Mouse (Mus musculus) limb, embryonic 10.5 days (tissue): Measurements from ENCODE around the gene Pkp3. TPM values are rescaled to one million over a fixed set of nuclear protein-coding genes. Genes with fewer than 3 reads are reported as not detected.

Experiments used
- DNase-seq: peaks from one replicate; pipeline ENCODE4 v3.0.0-alpha.2; 2017; ENCODE audit warnings: low spot score
- H3K27ac ChIP-seq: fragments of 300-500 bp; sonication (generic); 2 replicates; pipeline ENCODE4 v1.5.1; 2016; ENCODE audit warnings: mild to moderate bottlenecking
- H3K27me3 ChIP-seq: fragments of 300-500 bp; sonication (generic); 2 replicates; pipeline ENCODE4 v1.6.1; 2016; ENCODE audit warnings: low read depth, mild to moderate bottlenecking; ENCODE audit not compliant: poor library complexity, severe bottlenecking
- H3K36me3 ChIP-seq: fragments of 300-500 bp; sonication (generic); 2 replicates; pipeline ENCODE4 v1.6.1; 2016; ENCODE audit warnings: mild to moderate bottlenecking, moderate library complexity
- H3K4me1 ChIP-seq: fragments of 300-500 bp; sonication (generic); 2 replicates; pipeline ENCODE4 v1.6.1; 2016
- H3K4me3 ChIP-seq: fragments of 300-500 bp; sonication (generic); 2 replicates; pipeline ENCODE4 v1.5.1; 2016; ENCODE audit warnings: mild to moderate bottlenecking, moderate library complexity
- H3K9me3 ChIP-seq: fragments of 300-500 bp; sonication (generic); replicated peaks from 2 replicates; pipeline ENCODE4 v1.6.1; 2016; ENCODE audit warnings: mild to moderate bottlenecking
- WGBS: fragments of 180-500 bp; shearing (Covaris S2); methylation state at CpG from one replicate; pipeline ENCODE4 v1.1.7; 2016; 5-methylcytosine and 5-hydroxymethylcytosine counted together
- polyA plus RNA-seq: library from polyadenylated mRNA; unstranded; fragments of >200 nt; fragmentation: Nextera tagmentation; extraction: Ambion mirVana; gene quantifications from 2 replicates; pipeline ENCODE4 v1.2.1, GENCODE M21; 2016

Pkp3 gene
- polyA plus RNA-seq, 1 experiment from 2014 or later = 8.2 TPM

DNA sequence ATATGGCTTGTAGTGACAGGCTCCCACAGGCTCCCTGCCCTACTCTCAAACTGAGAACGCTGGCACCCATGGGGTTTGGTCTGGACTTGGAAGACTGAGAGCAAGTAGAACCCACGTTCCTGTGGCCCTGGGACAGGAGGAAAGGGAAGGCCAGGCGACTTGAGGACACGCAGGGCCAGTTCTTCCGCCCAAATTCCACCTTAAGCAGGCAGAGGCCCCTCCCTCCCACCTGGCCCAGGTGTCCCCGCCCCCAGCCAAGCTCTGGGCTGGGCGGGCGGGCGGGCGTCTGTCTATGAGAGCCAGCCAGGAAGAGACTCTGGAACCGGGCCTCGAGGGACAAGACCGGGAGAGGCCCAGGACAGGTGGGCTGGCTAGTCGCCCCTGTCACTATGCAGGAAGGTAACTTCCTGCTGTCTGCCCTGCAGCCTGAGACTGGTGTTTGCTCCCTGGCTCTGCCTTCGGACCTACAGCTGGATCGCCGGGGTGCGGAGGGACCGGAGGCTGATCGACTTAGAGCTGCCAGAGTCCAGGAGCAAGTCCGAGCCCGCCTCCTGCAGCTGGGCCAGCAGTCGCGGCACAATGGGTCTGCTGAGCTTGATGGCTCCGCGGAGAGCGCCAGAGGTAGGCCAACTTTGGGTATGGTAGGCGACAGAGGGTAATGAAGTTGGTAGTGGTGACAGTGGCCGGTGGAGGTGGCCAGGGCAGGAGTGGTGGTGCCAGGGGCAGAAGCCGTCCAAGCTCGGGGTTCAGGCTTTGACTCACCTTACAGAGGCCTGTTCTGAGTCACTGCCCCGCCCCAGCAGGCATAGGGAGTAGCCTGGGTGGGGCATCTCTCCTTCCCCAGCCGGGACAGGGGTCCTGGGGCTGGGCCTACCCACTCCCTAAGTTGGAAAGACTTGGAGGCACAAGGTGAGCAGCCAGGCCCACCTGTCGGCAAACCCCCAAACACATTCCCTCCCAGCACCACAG, 1.7 kb downstream of the Pkp3 start:
- H3K27me3 ChIP-seq = peaks cover 51% of the 10 kb centered on the region
- no peaks in the 10 kb centered on the region for H3K36me3 ChIP-seq
- peak overlapping the region; percentile 24; the same call in 1 of the 2 replicates for H3K4me3 ChIP-seq
- peak; percentile 49 for DNase-seq
- no peaks in the 10 kb centered on the region for H3K9me3 ChIP-seq
- peaks cover 22% of the 10 kb centered on the region for H3K4me1 ChIP-seq
- WGBS = 15% methylated on average over 34 of the region's 34 CpGs
- peak overlapping the region; percentile 61; the same call in 1 of the 2 replicates for H3K27ac ChIP-seq

DNA sequence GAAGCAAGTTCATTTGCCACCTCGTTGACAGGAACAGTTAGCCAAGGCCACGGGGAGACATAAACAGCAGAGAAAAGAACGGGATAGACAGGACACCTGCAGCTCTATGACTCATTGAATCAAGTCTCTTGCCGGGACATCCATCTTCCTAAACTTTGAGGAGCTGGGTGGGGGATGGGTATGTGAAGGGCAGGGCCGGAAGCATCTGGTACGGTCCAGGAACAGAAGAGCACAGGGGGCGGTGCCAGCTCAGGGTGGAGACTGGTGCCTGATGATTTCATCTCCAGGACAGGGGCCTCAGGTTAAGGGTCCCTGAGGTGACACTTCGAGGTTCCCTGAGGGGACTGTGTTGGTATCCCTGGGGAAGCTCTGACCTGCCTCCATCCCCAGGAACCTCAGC, 9.9 kb downstream of the Pkp3 start:
- H3K4me1 ChIP-seq = peaks cover 25% of the 10 kb centered on the region
- WGBS = 27% methylated on average over 8 of the region's 8 CpGs
- no peaks in the 10 kb centered on the region for H3K9me3 ChIP-seq
- no peak for DNase-seq
- H3K36me3 ChIP-seq = no peaks in the 10 kb centered on the region
- H3K4me3 ChIP-seq = peak overlapping the region; percentile 29
- no peak overlapping the region; the same call in 1 of the 2 replicates for H3K27ac ChIP-seq
- peaks cover 64% of the 10 kb centered on the region for H3K27me3 ChIP-seq

DNA sequence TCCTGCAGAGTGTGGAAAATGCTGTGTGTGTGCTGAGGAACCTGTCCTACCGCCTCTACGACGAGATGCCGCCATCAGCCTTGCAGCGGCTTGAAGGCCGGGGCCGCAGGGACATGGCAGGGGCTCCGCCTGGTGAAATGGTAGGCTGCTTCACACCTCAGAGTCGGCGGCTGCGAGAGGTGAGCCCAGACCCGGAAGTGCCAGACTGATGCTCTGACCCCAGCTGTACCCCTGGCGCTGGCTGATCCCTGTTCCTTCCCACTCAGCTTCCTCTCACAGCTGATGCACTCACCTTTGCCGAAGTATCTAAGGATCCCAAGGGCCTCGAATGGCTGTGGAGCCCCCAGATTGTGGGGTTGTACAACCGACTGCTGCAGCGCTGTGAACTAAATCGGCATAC, 10.5 kb downstream of the Pkp3 start:
- no peak overlapping the region; the same call in 1 of the 2 replicates for H3K27ac ChIP-seq
- H3K27me3 ChIP-seq = peaks cover 70% of the 10 kb centered on the region
- H3K9me3 ChIP-seq = no peaks in the 10 kb centered on the region
- DNase-seq = peak; percentile 48
- peak overlapping the region; percentile 29 for H3K4me3 ChIP-seq
- H3K36me3 ChIP-seq = no peaks in the 10 kb centered on the region
- 12% methylated on average over 18 of the region's 18 CpGs for WGBS
- peaks cover 26% of the 10 kb centered on the region for H3K4me1 ChIP-seq

DNA sequence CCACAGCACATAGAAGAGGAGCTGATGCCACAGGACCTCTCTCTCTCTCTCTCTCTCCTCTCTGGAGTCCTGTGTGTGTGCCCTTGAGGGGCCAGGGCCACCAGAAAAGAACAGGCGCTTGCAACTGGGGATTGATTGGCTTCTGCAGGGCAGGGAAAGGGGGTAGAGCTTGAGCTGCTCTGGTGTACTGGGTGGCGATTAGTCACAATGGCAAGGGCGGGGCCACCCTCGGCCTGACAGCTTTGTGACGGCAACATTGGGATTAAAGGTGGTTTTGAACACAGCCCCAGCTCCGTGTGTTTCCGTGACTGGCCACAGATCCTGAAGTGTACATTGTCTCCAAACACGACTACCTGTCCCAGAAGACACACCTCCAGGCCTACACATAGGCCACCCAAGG, 12.2 kb downstream of the Pkp3 start:
- no peaks in the 10 kb centered on the region for H3K36me3 ChIP-seq
- WGBS = 63% methylated on average over 8 of the region's 8 CpGs

DNA sequence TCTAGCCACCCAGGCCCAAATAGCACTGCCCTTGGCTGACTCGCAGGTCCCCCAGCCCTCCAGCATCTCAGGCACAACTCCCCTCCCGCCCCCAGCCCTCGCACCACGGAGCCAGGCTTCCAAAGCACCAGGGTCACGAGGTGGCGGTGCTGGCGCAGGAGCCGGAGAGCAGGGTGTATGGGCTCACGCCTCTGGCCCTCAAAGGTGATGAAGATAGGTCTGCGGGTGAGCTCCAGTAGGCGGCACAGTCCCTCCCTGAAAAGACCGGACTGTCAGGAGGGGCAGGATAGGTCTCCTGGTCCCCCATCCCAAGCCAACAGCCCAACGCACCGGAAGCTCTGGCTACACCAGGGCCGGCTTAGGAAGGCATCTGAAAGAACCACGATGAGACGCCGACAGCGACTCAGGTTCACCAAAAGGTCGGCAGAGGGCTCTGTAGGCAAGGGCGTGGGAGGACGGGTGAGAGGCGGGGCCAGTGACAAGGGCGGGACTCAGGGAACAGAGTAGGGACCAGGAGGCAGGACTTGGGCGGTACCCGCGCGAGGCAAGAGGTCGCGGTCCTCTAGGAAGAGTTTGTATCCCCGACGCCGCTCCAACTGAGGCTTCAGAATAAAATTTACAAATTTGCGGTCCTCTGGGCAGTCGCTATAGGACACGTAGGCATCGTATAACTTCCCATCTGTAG, 14.2 kb downstream of the Pkp3 start:
- H3K27ac ChIP-seq = peak overlapping the region; percentile 65
- H3K4me1 ChIP-seq = peaks cover 43% of the 10 kb centered on the region
- H3K36me3 ChIP-seq = no peaks in the 10 kb centered on the region
- no peaks in the 10 kb centered on the region for H3K9me3 ChIP-seq
- H3K27me3 ChIP-seq = peaks cover 86% of the 10 kb centered on the region
- H3K4me3 ChIP-seq = peak overlapping the region; percentile 42
- peak; percentile 84 for DNase-seq
- WGBS = 5% methylated on average over 37 of the region's 37 CpGs

More for the DNA sequence above, 12.2 kb downstream of the Pkp3 start:
- Histone ChIP-seq H3K9me3 (no peaks in the 10 kb centered on the region), H3K4me3 (no peak overlapping the region), H3K27ac (no peak overlapping the region), H3K4me1 (peaks cover 34% of the 10 kb centered on the region), H3K27me3 (peaks cover 76% of the 10 kb centered on the region)
- no peak for DNase-seq

DNA sequence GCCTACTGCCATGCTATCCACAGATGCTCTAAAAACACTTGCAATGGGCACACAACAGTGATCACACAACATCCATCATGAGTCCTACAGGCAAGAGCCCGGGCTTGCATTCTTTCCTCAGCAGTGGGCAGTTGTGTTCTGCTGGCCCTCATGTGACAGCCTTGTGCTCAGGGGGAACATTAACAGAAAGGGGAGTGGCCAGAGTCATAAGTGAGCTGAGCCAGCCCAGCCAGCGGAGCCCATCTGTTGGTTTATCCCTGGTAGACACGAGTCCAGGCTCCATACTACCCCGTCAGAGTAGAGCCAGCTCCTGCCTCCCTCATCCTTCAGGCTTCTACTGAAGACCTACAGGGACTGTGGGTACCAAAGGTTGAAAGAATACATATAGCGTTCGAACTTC, 15.9 kb downstream of the Pkp3 start:
- Histone ChIP-seq H3K27me3 (peaks cover 86% of the 10 kb centered on the region), H3K9me3 (no peaks in the 10 kb centered on the region)
- 81% methylated on average over 6 of the region's 6 CpGs for WGBS

DNA sequence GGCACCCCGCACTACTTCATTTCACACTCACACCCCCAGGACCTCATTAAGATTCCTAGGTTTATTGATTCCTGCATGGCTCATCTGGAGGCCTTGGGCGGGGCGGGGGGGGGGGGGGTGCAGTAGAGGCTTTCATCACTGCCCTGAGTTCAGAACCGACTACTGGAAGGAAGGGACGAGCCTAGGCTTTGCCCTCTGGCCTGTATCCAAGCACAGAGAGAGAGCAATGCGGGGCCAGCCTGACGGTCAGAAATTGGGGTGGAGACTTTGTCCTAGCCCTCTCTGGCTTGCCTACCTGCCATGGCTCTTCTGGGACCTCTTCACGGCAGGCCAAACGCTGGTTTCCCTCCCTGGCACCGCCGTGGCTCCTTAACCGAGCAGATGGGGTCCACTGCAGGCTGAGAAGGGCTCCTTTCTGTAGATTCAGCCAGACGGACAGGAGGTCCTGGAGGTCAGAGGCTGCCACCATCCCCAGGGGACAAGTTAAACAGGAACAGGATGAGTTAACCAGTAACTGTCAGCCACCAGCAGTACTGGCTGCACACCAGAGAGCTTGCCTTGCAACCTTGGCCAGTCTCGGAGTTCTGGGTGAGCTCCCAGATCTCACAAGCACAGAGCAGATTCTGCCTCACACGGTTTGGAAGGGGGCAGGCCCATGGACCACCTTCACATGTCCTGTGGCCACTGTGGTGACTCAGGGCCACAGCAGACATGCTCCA, 16.6 kb downstream of the Pkp3 start:
- H3K27me3 ChIP-seq = peaks cover 86% of the 10 kb centered on the region
- no peaks in the 10 kb centered on the region for H3K36me3 ChIP-seq
- peak overlapping the region; percentile 26 for H3K27ac ChIP-seq
- H3K9me3 ChIP-seq = no peaks in the 10 kb centered on the region
- H3K4me3 ChIP-seq = no peak overlapping the region
- 69% methylated on average over 15 of the region's 15 CpGs for WGBS
- DNase-seq = no peak
- peaks cover 33% of the 10 kb centered on the region for H3K4me1 ChIP-seq

More for the DNA sequence above, 15.9 kb downstream of the Pkp3 start:
- no peak overlapping the region; the same call in 1 of the 2 replicates for H3K27ac ChIP-seq
- no peak overlapping the region for H3K4me3 ChIP-seq
- H3K4me1 ChIP-seq = peaks cover 30% of the 10 kb centered on the region
- DNase-seq = no peak
- H3K36me3 ChIP-seq = no peaks in the 10 kb centered on the region

DNA sequence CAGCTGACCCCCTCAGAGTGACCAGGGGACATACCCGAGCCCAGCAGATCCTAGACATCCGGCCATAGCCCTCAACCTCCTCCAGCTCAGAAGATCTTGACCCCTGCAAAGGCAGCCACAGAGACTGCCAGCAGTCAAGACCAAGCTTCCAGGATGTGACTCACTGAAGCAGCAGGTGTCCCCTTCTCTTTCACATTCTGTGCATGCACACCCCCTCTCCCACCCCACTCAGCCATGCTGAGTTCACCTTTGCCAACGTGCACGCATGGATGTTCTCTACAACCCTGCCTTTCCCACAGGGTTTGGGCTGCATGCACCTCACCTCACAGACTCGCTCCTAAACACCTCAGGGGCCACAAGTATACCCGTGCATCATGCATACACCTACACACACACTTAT, 18.0 kb downstream of the Pkp3 start:
- no peak for DNase-seq
- Histone ChIP-seq H3K9me3 (no peaks in the 10 kb centered on the region), H3K4me3 (no peak overlapping the region), H3K36me3 (no peaks in the 10 kb centered on the region), H3K4me1 (peaks cover 42% of the 10 kb centered on the region), H3K27ac (no peak overlapping the region), H3K27me3 (peaks cover 86% of the 10 kb centered on the region)
- WGBS = 87% methylated on average over 6 of the region's 6 CpGs

DNA sequence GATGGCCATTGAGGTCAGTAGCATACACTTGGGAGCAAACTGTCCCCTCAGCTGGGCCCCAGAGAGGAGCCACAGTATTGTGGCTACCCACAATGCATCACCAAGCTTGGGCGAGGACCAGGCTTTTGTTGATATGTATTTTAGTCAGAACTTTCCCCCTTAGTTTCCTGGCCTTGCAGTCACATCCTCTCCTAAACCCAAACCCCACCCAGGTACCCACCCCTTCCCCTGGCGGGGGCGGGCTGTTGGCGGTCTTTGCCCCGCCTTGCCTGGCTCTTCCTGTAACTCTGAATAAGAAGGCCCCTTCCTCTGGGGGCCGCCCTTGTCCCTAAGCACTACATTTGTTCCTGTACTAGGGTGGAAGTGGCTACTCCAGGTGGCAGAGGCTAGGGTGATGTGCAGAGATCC, 18.6 kb downstream of the Pkp3 start:
- Histone ChIP-seq H3K4me3 (no peak overlapping the region), H3K27me3 (peaks cover 86% of the 10 kb centered on the region), H3K9me3 (no peaks in the 10 kb centered on the region), H3K4me1 (peaks cover 42% of the 10 kb centered on the region), H3K36me3 (no peaks in the 10 kb centered on the region), H3K27ac (0 out of 2 replicates have a peak overlapping the region, but pooled peaks have one; percentile 20)
- WGBS = 39% methylated on average over 6 of the region's 6 CpGs
- no peak for DNase-seq

DNA sequence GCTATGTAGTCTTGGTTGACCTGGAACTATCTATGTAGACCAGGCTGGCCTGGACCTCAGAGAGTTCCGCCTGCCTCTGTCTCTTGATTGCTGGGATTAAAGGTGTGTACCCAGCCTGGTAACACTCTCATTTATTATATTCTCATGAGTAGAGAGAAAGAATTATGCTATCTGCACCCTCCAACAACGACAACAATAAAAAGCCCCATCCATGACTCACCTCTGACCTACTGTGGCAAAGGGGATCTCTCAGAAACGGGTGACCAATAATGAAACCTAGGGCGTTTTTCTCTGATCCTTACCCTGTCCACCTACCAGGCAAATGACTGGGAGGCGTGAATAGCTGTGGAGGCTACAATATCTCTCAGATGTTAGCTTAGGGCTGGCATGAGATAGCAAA, 19.2 kb downstream of the Pkp3 start:
- no peak overlapping the region for H3K27ac ChIP-seq
- H3K4me1 ChIP-seq = peaks cover 37% of the 10 kb centered on the region
- DNase-seq = no peak
- H3K27me3 ChIP-seq = peaks cover 86% of the 10 kb centered on the region
- H3K36me3 ChIP-seq = no peaks in the 10 kb centered on the region
- 82% methylated on average over 5 of the region's 5 CpGs for WGBS
- H3K4me3 ChIP-seq = no peak overlapping the region
- H3K9me3 ChIP-seq = no peaks in the 10 kb centered on the region

DNA sequence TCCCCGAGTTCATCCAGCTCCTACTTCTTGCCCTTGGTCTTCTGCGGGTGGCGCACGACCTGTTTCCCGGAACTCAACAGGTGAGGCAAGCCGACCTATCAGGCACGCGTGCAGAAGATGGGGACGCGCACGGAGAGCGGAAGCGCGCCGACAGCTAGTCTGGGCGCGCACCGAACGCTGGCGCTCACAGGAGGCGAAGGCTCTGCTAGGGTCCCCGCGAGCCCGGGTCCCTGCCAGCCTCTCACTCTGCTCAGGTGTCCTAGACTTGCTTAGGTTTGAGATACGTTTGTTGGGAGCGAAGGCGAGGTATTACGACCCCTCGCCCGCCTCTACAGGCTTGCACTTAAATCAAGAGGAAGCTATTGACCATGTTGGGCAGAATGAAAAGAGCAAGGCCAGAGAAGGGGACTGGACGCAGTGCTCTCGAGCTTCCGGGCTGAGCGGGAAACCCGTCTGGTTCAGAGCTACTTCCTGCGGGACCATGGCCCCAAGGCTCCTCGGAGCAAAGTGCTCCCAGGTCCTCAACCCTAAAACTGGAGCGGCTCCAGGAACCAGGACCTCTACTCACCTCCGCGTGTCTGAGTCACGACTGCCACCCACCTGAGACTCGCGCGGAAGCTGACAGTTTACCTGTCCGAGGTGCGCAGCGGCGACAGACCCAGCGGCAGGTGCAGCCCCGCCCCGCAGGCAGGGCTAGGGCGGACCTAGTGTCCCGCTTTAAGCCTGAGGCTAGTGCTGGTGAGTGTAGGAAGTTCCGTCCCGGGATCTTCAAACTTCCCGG, 22.1 kb downstream of the Pkp3 start, which contains the start of gene Sigirr:
Sigirr (minus strand) TSS at position 662 of the 781 bp plus-strand sequence.
- DNase-seq = peak; percentile 58
- peak within 1 kb of the TSS; percentile 53 for H3K4me3 ChIP-seq
- peaks cover 74% of the 10 kb centered on the region for H3K27me3 ChIP-seq
- H3K36me3 ChIP-seq = no peaks in the 10 kb centered on the region
- WGBS = 1% methylated on average over 56 of the region's 56 CpGs
- peaks cover 22% of the 10 kb centered on the region for H3K4me1 ChIP-seq
- H3K9me3 ChIP-seq = no peaks in the 10 kb centered on the region
- 0 out of 2 replicates have a peak within 1 kb of the TSS, but pooled peaks have one; percentile 6 for H3K27ac ChIP-seq

DNA sequence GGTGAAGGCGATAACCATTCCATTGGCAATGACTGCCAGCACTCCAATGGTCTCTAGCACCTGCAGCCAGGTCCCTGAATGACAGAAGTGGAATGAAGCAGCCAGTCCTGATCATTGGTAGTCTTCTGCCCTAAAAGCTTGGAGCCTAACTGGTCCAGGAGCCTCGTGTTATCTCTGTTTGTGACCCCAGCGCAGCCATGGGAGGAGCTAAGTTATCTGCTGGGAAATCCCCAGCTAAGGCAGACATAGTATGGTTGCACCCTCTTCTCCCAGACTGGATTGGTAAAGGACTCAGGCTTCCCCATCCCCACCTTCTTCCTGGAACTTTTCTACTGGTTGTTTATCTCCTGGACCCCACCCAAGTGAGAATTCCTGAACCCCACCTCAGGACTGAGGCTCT, 25.1 kb downstream of the Pkp3 start:
- Histone ChIP-seq H3K4me3 (no peak overlapping the region), H3K4me1 (peaks cover 13% of the 10 kb centered on the region), H3K9me3 (no peaks in the 10 kb centered on the region), H3K27me3 (peaks cover 45% of the 10 kb centered on the region), H3K36me3 (no peaks in the 10 kb centered on the region), H3K27ac (no peak overlapping the region)
- WGBS = 72% methylated on average over 3 of the region's 3 CpGs
- DNase-seq = no peak
